Mouse (Mus musculus): ENCODE data around the gene Mif4gd.

Mif4gd gene

GRCm38 (mm10) chr11:115612410-115613137, at the start of gene Mif4gd:
Gene Mif4gd (minus strand): TSS chr11:115612969.
- in situ Hi-C loops (cut with MseI, MboI), result no loop called here

GRCm38 (mm10) chr11:115660376-115660775, 47.6 kb upstream of the Mif4gd start:
- in situ Hi-C loops (cut with MseI, MboI), result no loop called here

- in situ Hi-C loops (cut with MseI, MboI), result no loop called here
Measured at GRCm38 (mm10) chr11:115658521-115658920, 45.8 kb upstream of the Mif4gd start.

- in situ Hi-C loops (cut with MseI, MboI), result no loop called here
Measured at GRCm38 (mm10) chr11:115654128-115654527, 41.4 kb upstream of the Mif4gd start.

GRCm38 (mm10) chr11:115653194-115653593, 40.4 kb upstream of the Mif4gd start:
- in situ Hi-C loops (cut with MseI, MboI), result no loop called here

GRCm38 (mm10) chr11:115651680-115652079, 38.9 kb upstream of the Mif4gd start:
- in situ Hi-C loops (cut with MseI, MboI), result no loop called here

GRCm38 (mm10) chr11:115649706-115650105, 36.9 kb upstream of the Mif4gd start:
- in situ Hi-C loops (cut with MseI, MboI), result loop anchor here in 1 of 2 experiments (5.0 kb wide), 1 partner anchor 63 kb away; no protein-coding TSS in a partner anchor

- in situ Hi-C loops (cut with MseI, MboI), result loop anchor here in 1 of 2 experiments (5.0 kb wide), 1 partner anchor 65 kb away; no protein-coding TSS in a partner anchor
Measured at GRCm38 (mm10) chr11:115647459-115647858, 34.7 kb upstream of the Mif4gd start.

- in situ Hi-C loops (cut with MseI, MboI), result loop anchor here in 1 of 2 experiments (5.0 kb wide), 1 partner anchor 66 kb away; no protein-coding TSS in a partner anchor
Measured at GRCm38 (mm10) chr11:115646439-115646838, 33.7 kb upstream of the Mif4gd start.

- in situ Hi-C loops (cut with MseI, MboI), result loop anchor here in 1 of 2 experiments (5.0 kb wide), 1 partner anchor 67 kb away; no protein-coding TSS in a partner anchor
Measured at GRCm38 (mm10) chr11:115645498-115645897, 32.7 kb upstream of the Mif4gd start.

GRCm38 (mm10) chr11:115644308-115644707, 31.5 kb upstream of the Mif4gd start:
- in situ Hi-C loops (cut with MseI, MboI), result no loop called here

- in situ Hi-C loops (cut with MseI, MboI), result no loop called here
Measured at GRCm38 (mm10) chr11:115643265-115643664, 30.5 kb upstream of the Mif4gd start.

- in situ Hi-C loops (cut with MseI, MboI), result no loop called here
Measured at GRCm38 (mm10) chr11:115642705-115643104, 29.9 kb upstream of the Mif4gd start.

GRCm38 (mm10) chr11:115641664-115642036, 28.9 kb upstream of the Mif4gd start:
- in situ Hi-C loops (cut with MseI, MboI), result no loop called here

- in situ Hi-C loops (cut with MseI, MboI), result no loop called here
Measured at GRCm38 (mm10) chr11:115640978-115641663, 28.4 kb upstream of the Mif4gd start.

- in situ Hi-C loops (cut with MseI, MboI), result no loop called here
Measured at GRCm38 (mm10) chr11:115640311-115640828, 27.6 kb upstream of the Mif4gd start.

- in situ Hi-C loops (cut with MseI, MboI), result loop anchor here in 1 of 2 experiments (10.0 kb wide), 1 partner anchor 75 kb away; no protein-coding TSS in a partner anchor
Measured at GRCm38 (mm10) chr11:115639540-115639939, 26.8 kb upstream of the Mif4gd start.

GRCm38 (mm10) chr11:115638498-115639409, 26.0 kb upstream of the Mif4gd start:
- in situ Hi-C loops (cut with MseI, MboI), result loop anchor here in 1 of 2 experiments (10.0 kb wide), 1 partner anchor 76 kb away; no protein-coding TSS in a partner anchor

- in situ Hi-C loops (cut with MseI, MboI), result loop anchor here in 1 of 2 experiments (10.0 kb wide), 1 partner anchor 78 kb away; no protein-coding TSS in a partner anchor
Measured at GRCm38 (mm10) chr11:115636960-115637359, 24.2 kb upstream of the Mif4gd start.

GRCm38 (mm10) chr11:115635484-115635883, 22.7 kb upstream of the Mif4gd start:
- in situ Hi-C loops (cut with MseI, MboI), result loop anchor here in 1 of 2 experiments (10.0 kb wide), 1 partner anchor 79 kb away; no protein-coding TSS in a partner anchor

GRCm38 (mm10) chr11:115635041-115635440, 22.3 kb upstream of the Mif4gd start:
- in situ Hi-C loops (cut with MseI, MboI), result loop anchor here in 1 of 2 experiments (10.0 kb wide), 1 partner anchor 80 kb away; no protein-coding TSS in a partner anchor
